Mouse (Mus musculus): ENCODE measurements at regions not wholly inside any gene's neighbourhood (a gene's known extent, or its start where the extent isn't known, plus 50 kb on each side); places are given as distances from the start of the nearest gene placed in this dataset.

DNA sequence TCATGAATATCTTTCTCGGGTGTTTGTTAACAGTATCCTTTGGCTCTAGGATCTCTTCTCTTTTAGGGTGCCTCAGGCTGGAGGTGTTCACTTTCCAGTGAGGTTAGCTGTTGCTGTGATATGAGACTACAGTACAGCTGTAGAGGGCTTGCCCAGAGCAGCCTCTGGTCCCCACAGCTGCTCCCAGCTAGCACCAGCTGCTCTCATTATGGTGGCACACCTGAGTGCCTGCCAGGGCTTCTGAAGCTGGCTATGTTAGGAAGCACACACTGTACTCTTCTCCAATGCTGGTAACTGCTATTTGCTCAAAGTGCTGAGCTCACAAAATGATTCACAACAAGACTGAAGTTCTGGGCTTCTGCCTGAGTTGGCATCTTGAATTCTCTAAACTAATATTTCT is 154.7 kb downstream of the Foxo1 start:
- in situ Hi-C loops (cut with MboI; ENCODE audit: unreplicated experiment in 2 of 2), result loop anchor here in 1 of 2 experiments (25.0 kb wide), 1 partner anchor 864 kb away; no protein-coding TSS in a partner anchor

DNA sequence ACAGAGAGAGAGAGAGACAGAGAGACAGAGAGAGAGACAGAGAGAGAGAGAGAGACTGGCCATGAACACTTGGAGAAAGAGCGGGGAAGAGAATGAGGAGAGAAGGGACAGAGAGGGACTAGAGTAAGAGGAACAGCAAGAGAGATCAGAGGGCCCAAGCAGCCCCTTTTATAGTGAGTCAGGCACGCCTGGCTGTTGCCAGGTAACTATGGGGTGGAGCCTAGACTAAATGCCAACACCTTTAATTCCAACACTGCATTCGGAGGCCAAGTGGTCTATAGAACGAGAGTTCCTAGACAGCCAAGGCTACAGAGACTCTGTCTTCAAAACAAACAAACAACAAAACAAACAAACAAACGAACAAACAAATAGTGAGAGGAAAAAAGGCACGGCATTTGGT is 148.1 kb downstream of the Foxo1 start:
- in situ Hi-C loops (cut with MboI; ENCODE audit: unreplicated experiment in 2 of 2), result loop anchor here in 1 of 2 experiments (25.0 kb wide), 1 partner anchor 871 kb away; no protein-coding TSS in a partner anchor

GRCm38 (mm10) chr3:52415361-52415760 is 147.2 kb downstream of the Foxo1 start:
- in situ Hi-C loops (cut with MboI; ENCODE audit: unreplicated experiment in 2 of 2), result loop anchor here in 1 of 2 experiments (25.0 kb wide), 1 partner anchor 872 kb away; no protein-coding TSS in a partner anchor

DNA sequence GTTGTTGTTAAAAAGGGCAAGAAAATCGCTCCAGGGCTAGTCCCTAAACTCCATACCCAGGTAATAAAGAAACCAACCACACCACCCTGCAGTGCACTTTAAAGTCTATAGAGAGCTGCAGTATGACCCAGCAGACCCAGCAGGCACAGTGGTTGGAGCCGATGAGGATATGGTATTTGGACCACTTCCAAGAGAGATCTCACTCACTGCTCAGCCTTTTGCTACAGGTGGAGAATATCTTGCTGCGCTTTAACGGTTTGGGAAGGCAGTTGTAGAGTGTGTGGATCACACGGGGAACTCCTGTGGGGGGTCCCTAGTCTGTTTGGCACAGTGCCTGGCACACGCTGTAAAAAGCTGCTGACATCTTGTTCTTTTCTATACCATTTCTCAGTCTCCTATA is 145.9 kb downstream of the Foxo1 start:
- in situ Hi-C loops (cut with MboI; ENCODE audit: unreplicated experiment in 2 of 2), result loop anchor here in 1 of 2 experiments (25.0 kb wide), 1 partner anchor 873 kb away; no protein-coding TSS in a partner anchor

DNA sequence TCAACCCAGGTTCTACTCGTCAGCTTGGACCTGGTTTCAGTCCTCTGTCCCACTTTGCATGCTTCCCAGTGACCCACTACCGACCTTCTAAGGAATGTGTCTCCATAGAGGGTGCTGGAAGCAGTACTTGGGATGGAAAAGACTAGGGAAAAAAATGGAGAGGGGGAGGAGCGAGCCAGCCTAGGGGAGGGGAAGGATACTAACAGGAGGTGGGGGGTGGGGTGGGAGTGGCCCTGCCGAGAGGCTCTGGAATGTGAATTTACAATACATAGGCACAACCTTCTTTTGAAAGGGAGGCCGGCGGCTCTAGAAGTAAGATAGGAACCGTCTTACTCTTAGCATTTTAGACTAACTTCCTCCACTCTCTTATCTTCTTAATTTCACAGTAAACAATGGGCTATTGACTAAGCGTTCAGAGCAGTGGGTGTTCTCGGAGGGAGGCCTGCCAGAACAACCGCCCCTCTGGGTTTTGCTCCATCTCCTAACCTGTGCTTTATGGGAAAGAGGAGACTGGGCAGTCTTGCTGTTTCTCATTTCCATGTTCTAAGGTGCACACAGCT is 145.1 kb downstream of the Foxo1 start:
- in situ Hi-C loops (cut with MboI; ENCODE audit: unreplicated experiment in 2 of 2), result loop anchor here in 1 of 2 experiments (25.0 kb wide), 1 partner anchor 874 kb away; no protein-coding TSS in a partner anchor

DNA sequence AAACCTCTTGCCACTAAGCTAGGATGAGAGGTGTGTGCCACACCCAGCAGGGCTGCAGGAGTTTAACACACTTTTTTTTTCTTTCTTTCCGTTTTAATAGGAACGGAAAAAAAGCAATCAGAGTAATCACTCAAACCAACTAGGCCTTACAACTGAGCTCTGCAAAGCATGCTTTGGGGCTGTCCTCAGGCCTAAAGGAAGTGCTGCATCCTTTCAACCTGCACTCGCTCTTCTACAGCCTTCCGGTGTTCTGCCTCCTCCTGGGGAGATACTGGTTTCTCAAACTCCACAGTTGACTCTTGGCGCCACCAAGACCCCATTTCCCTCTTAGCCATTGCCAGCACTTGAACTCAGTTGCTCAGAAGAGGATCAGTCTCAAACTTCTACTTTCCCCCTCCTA is 143.2 kb downstream of the Foxo1 start:
- in situ Hi-C loops (cut with MboI; ENCODE audit: unreplicated experiment in 2 of 2), result loop anchor here in 1 of 2 experiments (25.0 kb wide), 1 partner anchor 876 kb away; no protein-coding TSS in a partner anchor

GRCm38 (mm10) chr3:52409465-52409864 is 141.3 kb downstream of the Foxo1 start:
- in situ Hi-C loops (cut with MboI; ENCODE audit: unreplicated experiment in 2 of 2), result loop anchor here in 1 of 2 experiments (25.0 kb wide), 1 partner anchor 878 kb away; no protein-coding TSS in a partner anchor

- in situ Hi-C loops (cut with MboI; ENCODE audit: unreplicated experiment in 2 of 2), result loop anchor here in 1 of 2 experiments (25.0 kb wide), 1 partner anchor 880 kb away; no protein-coding TSS in a partner anchor
Observed at GRCm38 (mm10) chr3:52406778-52407318, 138.7 kb downstream of the Foxo1 start.

- in situ Hi-C loops (cut with MboI; ENCODE audit: unreplicated experiment in 2 of 2), result loop anchor here in 1 of 2 experiments (5.0 to 25.0 kb wide), 2 partner anchors 38 to 883 kb away; no protein-coding TSS in a partner anchor
Observed at GRCm38 (mm10) chr3:52404636-52405035, 136.5 kb downstream of the Foxo1 start.

DNA sequence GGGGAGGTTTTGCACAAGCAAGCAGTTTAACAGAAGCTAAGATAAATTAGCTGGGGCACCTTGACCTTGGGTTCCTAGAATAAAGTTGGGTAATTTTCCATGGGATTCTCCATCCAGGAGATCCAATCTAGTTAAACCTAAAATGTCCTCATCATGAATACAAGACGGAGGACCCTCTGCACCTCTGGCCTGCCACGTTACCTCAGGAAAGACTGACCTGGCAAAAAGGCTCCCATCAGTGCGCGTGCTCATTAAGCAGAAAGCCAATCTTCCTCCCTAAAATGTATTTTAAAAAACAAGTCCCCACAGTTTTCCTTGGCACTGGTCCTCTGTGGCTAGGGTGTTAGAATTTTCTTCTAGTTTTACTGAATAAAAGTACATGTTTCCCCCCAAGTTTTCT is 134.9 kb downstream of the Foxo1 start:
- in situ Hi-C loops (cut with MboI; ENCODE audit: unreplicated experiment in 2 of 2), result loop anchor here in 1 of 2 experiments (5.0 to 25.0 kb wide), 2 partner anchors 39 to 884 kb away; no protein-coding TSS in a partner anchor
